Mouse (Mus musculus) embryo, embryonic 11 days (tissue): ENCODE results near the gene Olfr495.

ENCODE experiments used
- DNase-seq: peaks from one replicate; pipeline ENCODE4 v3.0.0-alpha.2; 2015

Olfr495 gene

DNA sequence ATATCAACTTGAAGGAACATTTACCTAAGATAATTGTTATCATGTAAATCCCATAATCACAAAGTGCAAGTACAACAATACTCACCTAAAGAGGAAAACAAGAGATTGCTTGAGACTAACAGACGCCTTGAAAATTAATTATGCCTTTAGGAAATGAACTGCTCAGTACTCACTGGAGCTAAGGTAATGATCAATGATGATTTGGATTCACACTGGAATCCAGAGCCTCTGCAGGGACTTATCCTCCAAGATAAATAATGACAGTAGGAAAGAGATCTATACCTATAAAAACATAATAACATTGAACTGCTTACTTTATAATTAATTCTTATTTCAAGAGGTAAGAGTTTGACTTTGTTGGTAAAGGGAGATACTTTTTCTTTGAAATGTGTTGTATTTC lies at the start of gene Olfr495:
TSS of gene Olfr495 (plus strand) at position 301 of the 400 bp plus-strand sequence.
- no peak for DNase-seq

- no peak for DNase-seq
Measured at GRCm38 (mm10) chr7:108346879-108347278, 46.1 kb upstream of the Olfr495 start, which contains the start of gene Olfr493. Olfr493 (minus strand) TSS chr7:108346979.

DNA sequence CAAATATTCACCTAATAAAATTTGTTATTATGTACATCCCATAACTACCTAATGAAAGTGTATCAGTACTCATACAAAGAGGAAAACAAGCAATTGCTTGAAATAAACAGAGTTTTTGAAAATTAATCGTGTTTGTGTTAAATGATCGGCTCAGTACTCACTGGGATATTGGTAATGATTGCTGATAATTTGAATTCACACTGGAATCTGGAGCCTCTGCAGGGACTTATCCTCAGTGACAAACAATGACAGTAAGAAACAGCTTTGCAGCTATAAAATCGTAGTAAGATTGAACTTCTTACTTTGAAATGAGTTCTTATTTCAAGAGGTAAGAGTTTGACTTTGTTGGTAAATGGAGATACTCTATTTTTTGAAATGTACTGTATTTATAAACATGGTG lies 27.9 kb upstream of the Olfr495 start, which contains the start of gene Olfr494:
TSS of gene Olfr494 (plus strand) at position 301 of the 400 bp plus-strand sequence.
- DNase-seq, result no peak

DNA sequence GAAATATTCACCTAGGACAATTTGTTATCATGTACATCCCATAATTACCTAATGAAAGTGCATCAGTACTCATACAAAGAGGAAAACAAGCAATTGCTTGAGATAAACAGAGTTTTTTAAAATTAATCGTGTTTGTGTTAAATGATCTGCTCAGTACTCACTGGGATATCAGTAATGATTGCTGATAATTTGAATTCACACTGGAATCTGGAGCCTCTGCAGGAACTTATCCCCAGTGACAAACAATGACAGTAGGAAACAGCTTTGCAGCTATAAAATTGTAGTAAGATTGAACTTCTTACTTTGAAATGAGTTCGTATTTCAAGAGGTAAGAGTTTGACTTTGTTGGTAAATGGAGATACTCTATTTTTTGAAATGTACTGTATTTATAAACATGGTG lies 27.2 kb downstream of the Olfr495 start, which contains the start of gene Olfr497:
TSS of gene Olfr497 (plus strand) at position 301 of the 400 bp plus-strand sequence.
- DNase-seq, result no peak
